Mouse (Mus musculus) megakaryocyte-erythroid progenitor cell, adult 5-6 weeks (primary cell): ENCODE results near the gene Mrpl49. TPM values are rescaled to one million over a fixed set of nuclear protein-coding genes. Genes with fewer than 3 reads are reported as not detected.

Source experiments
- ATAC-seq: replicated peaks from 2 replicates; pipeline ENCODE4 v1.8.0; 2016; ENCODE audit warnings: mild to moderate bottlenecking, inconsistent platforms; ENCODE audit not compliant: severe bottlenecking, poor library complexity, low FRiP score, low TSS enrichment
- total RNA-seq, 2 experiments: library from RNA; stranded (forward) in 1 of 2; stranded (reverse) in 1 of 2; fragments of 200-1000, 215-1000 nt in 1 of 2; fragments of >200 nt in 1 of 2; fragmentation: Nextera tagmentation in 1 of 2; gene quantifications; 2 replicates each; pipeline ENCODE4 v1.2.3; 2014 to 2017

Mrpl49 gene
- total RNA-seq, 2 experiments from 2014 or later, result 33.6 to 64.1 TPM

- no peak for ATAC-seq
Measured at GRCm38 (mm10) chr19:6005541-6005940, 52.0 kb downstream of the Mrpl49 start.

Other genes starting within 250 kb of the Mrpl49 start
- 12.5 and 14.1 TPM in 2 replicates for gene Frmd8, start 182.5 kb downstream of the Mrpl49 start, total RNA-seq (2014; fragmentation: Nextera tagmentation)
- gene Frmd8, start 182.5 kb downstream of the Mrpl49 start, total RNA-seq (2017), result 10.7 and 14.3 TPM in 2 replicates
- 10.0 and 20.1 TPM in 2 replicates for gene Slc25a45, start 180.0 kb downstream of the Mrpl49 start, total RNA-seq (2014; fragmentation: Nextera tagmentation)
- 11.7 and 11.9 TPM in 2 replicates for gene Slc25a45, start 180.0 kb downstream of the Mrpl49 start, total RNA-seq (2017)
- 5.3 and 5.9 TPM in 2 replicates for gene Tigd3, start 163.6 kb downstream of the Mrpl49 start, total RNA-seq (2014; fragmentation: Nextera tagmentation)
- 2.2 and 3.1 TPM in 2 replicates for gene Tigd3, start 163.6 kb downstream of the Mrpl49 start, total RNA-seq (2017)
- 91.2 and 95.9 TPM in 2 replicates for gene Dpf2, start 144.8 kb downstream of the Mrpl49 start, total RNA-seq (2014; fragmentation: Nextera tagmentation)
- gene Dpf2, start 144.8 kb downstream of the Mrpl49 start, total RNA-seq (2017), result 75.0 and 124 TPM in 2 replicates
- gene Cdc42ep2, start 133.0 kb downstream of the Mrpl49 start, total RNA-seq (2014; fragmentation: Nextera tagmentation), result 0.77 TPM in 1 of 2 replicates, not detected in the other
- gene Cdc42ep2, start 133.0 kb downstream of the Mrpl49 start, total RNA-seq (2017), result not detected in 2 replicates
- gene Pola2, start 93.6 kb downstream of the Mrpl49 start, total RNA-seq (2014; fragmentation: Nextera tagmentation), result 134 and 164 TPM in 2 replicates
- gene Pola2, start 93.6 kb downstream of the Mrpl49 start, total RNA-seq (2017), result 62.6 and 87.0 TPM in 2 replicates
- not detected in 2 replicates for gene Slc22a20, start 71.6 kb downstream of the Mrpl49 start, total RNA-seq (2014; fragmentation: Nextera tagmentation)
- gene Slc22a20, start 71.6 kb downstream of the Mrpl49 start, total RNA-seq (2017), result not detected in 2 replicates
- 41.2 and 46.0 TPM in 2 replicates for gene Capn1, start 41.9 kb downstream of the Mrpl49 start, total RNA-seq (2014; fragmentation: Nextera tagmentation)
- 30.6 and 53.5 TPM in 2 replicates for gene Capn1, start 41.9 kb downstream of the Mrpl49 start, total RNA-seq (2017)
- 31.2 and 52.3 TPM in 2 replicates for gene Syvn1, start 11.2 kb downstream of the Mrpl49 start, total RNA-seq (2014; fragmentation: Nextera tagmentation)
- gene Syvn1, start 11.2 kb downstream of the Mrpl49 start, total RNA-seq (2017), result 5.8 and 7.5 TPM in 2 replicates
- 2,866 and 2,996 TPM in 2 replicates for gene Fau, start 59 bp upstream of the Mrpl49 start, total RNA-seq (2014; fragmentation: Nextera tagmentation)
- gene Fau, start 59 bp upstream of the Mrpl49 start, total RNA-seq (2017), result 1,307 and 1,586 TPM in 2 replicates
- gene Znhit2, start 3.4 kb upstream of the Mrpl49 start, total RNA-seq (2014; fragmentation: Nextera tagmentation), result 11.5 and 16.7 TPM in 2 replicates
- 10.7 and 11.2 TPM in 2 replicates for gene Znhit2, start 3.4 kb upstream of the Mrpl49 start, total RNA-seq (2017)
- 13.7 and 14.7 TPM in 2 replicates for gene Tm7sf2, start 10.6 kb upstream of the Mrpl49 start, total RNA-seq (2014; fragmentation: Nextera tagmentation)
- gene Tm7sf2, start 10.6 kb upstream of the Mrpl49 start, total RNA-seq (2017), result 3.6 and 4.8 TPM in 2 replicates
- 45.2 and 61.4 TPM in 2 replicates for gene Vps51, start 19.4 kb upstream of the Mrpl49 start, total RNA-seq (2014; fragmentation: Nextera tagmentation)
- gene Vps51, start 19.4 kb upstream of the Mrpl49 start, total RNA-seq (2017), result 33.9 and 40.6 TPM in 2 replicates
- not detected in 2 replicates for gene Tmem262, start 22.2 kb upstream of the Mrpl49 start, total RNA-seq (2014; fragmentation: Nextera tagmentation)
- gene Tmem262, start 22.2 kb upstream of the Mrpl49 start, total RNA-seq (2017), result not detected in 2 replicates
- gene Gm28374, start 24.5 kb upstream of the Mrpl49 start, total RNA-seq (2014; fragmentation: Nextera tagmentation), result not detected in 2 replicates
- 0.99 TPM in 1 of 2 replicates, not detected in the other for gene Gm28374, start 24.5 kb upstream of the Mrpl49 start, total RNA-seq (2017)
- gene Zfpl1, start 27.2 kb upstream of the Mrpl49 start, total RNA-seq (2014; fragmentation: Nextera tagmentation), result 20.4 and 38.0 TPM in 2 replicates
- gene Zfpl1, start 27.2 kb upstream of the Mrpl49 start, total RNA-seq (2017), result 34.2 and 34.8 TPM in 2 replicates
- 47.6 and 48.9 TPM in 2 replicates for gene Cdca5, start 27.2 kb upstream of the Mrpl49 start, total RNA-seq (2014; fragmentation: Nextera tagmentation)
- 25.2 and 25.9 TPM in 2 replicates for gene Cdca5, start 27.2 kb upstream of the Mrpl49 start, total RNA-seq (2017)
- 3.5 and 5.7 TPM in 2 replicates for gene AC131692.1, start 36.6 kb upstream of the Mrpl49 start, total RNA-seq (2014; fragmentation: Nextera tagmentation)
- 0.95 and 1.6 TPM in 2 replicates for gene AC131692.1, start 36.6 kb upstream of the Mrpl49 start, total RNA-seq (2017)
- 1.5 and 2.1 TPM in 2 replicates for gene Naaladl1, start 48.0 kb upstream of the Mrpl49 start, total RNA-seq (2014; fragmentation: Nextera tagmentation)
- gene Naaladl1, start 48.0 kb upstream of the Mrpl49 start, total RNA-seq (2017), result not detected in 2 replicates
- 18.8 and 20.9 TPM in 2 replicates for gene Sac3d1, start 60.9 kb upstream of the Mrpl49 start, total RNA-seq (2014; fragmentation: Nextera tagmentation)
- 7.7 and 9.3 TPM in 2 replicates for gene Sac3d1, start 60.9 kb upstream of the Mrpl49 start, total RNA-seq (2017)
- 15.2 and 24.6 TPM in 2 replicates for gene Snx15, start 70.5 kb upstream of the Mrpl49 start, total RNA-seq (2014; fragmentation: Nextera tagmentation)
- 7.0 and 13.2 TPM in 2 replicates for gene Snx15, start 70.5 kb upstream of the Mrpl49 start, total RNA-seq (2017)
- 2.0 TPM in 1 of 2 replicates, not detected in the other for gene Batf2, start 83.2 kb upstream of the Mrpl49 start, total RNA-seq (2014; fragmentation: Nextera tagmentation)
- gene Batf2, start 83.2 kb upstream of the Mrpl49 start, total RNA-seq (2017), result 0.42 TPM in 1 of 2 replicates, not detected in the other
- gene Arl2, start 83.8 kb upstream of the Mrpl49 start, total RNA-seq (2014; fragmentation: Nextera tagmentation), result 43.2 and 45.4 TPM in 2 replicates
- 26.4 and 38.6 TPM in 2 replicates for gene Arl2, start 83.8 kb upstream of the Mrpl49 start, total RNA-seq (2017)
- gene Majin, start 126.6 kb upstream of the Mrpl49 start, total RNA-seq (2014; fragmentation: Nextera tagmentation), result not detected in 2 replicates
- not detected in 2 replicates for gene Majin, start 126.6 kb upstream of the Mrpl49 start, total RNA-seq (2017)
- not detected in 2 replicates for gene Gpha2, start 168.6 kb upstream of the Mrpl49 start, total RNA-seq (2014; fragmentation: Nextera tagmentation)
- not detected in 2 replicates for gene Gpha2, start 168.6 kb upstream of the Mrpl49 start, total RNA-seq (2017)
- gene Ppp2r5b, start 178.1 kb upstream of the Mrpl49 start, total RNA-seq (2014; fragmentation: Nextera tagmentation), result 10.9 and 24.0 TPM in 2 replicates
- 8.6 and 10.3 TPM in 2 replicates for gene Ppp2r5b, start 178.1 kb upstream of the Mrpl49 start, total RNA-seq (2017)
- 22.6 and 30.2 TPM in 2 replicates for gene Atg2a, start 183.9 kb upstream of the Mrpl49 start, total RNA-seq (2014; fragmentation: Nextera tagmentation)
- gene Atg2a, start 183.9 kb upstream of the Mrpl49 start, total RNA-seq (2017), result 5.8 and 11.8 TPM in 2 replicates
- 50.0 and 60.7 TPM in 2 replicates for gene Ehd1, start 218.9 kb upstream of the Mrpl49 start, total RNA-seq (2014; fragmentation: Nextera tagmentation)
- gene Ehd1, start 218.9 kb upstream of the Mrpl49 start, total RNA-seq (2017), result 26.7 and 62.5 TPM in 2 replicates
- gene Cdc42bpg, start 248.7 kb upstream of the Mrpl49 start, total RNA-seq (2014; fragmentation: Nextera tagmentation), result 3.4 and 4.4 TPM in 2 replicates
- 3.1 and 3.7 TPM in 2 replicates for gene Cdc42bpg, start 248.7 kb upstream of the Mrpl49 start, total RNA-seq (2017)